Mouse (Mus musculus): ENCODE data around the gene Cdk14.

DNA sequence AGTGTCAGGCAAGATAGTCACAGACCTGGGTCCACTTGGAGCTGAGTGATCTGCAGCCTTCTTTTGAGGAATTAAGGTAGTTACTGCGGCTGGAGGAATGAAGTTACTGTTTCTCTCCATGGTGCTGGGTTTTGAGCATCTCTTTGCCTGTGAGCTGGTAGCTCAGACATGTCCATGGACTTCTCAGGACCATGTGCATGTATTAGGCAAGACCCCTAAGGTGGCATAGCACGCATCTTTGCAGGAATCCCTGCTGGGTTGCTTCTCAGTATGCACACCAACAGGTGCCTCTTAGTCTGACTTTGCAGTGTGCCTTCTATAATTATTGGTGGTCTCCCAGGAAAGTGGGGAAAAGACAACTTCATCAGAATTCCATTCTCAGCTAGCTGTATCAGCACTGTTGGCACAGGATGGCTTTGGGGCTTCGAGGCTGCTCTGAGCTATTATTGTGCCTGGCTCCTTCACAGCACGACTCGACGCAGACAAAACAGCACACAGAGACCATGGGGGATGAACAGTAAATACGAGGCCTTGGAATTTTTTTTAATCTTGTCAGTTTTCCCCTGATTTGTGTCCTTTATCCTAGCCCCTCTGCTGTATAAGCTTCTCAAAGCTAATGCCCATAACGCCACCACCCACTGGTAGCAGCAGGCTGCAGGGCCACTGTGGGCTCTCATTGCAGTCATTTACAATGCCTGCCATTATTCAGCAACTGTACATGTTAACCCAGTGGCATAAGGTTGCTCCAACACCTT lies 618.8 kb downstream of the Cdk14 start:
- TF ChIP-seq CTCF (conservative IDR thresholded peaks at IDR 0.05; ENCODE audit: low read length) (no peak), NANOG (IDR thresholded peaks at IDR 0.05; ENCODE audit: borderline replicate concordance, low read length) (no peak)

All from E14TG2a.4 (cell line).